Mouse (Mus musculus): ENCODE data around the gene Rab11fip5.

Gene Rab11fip5

DNA sequence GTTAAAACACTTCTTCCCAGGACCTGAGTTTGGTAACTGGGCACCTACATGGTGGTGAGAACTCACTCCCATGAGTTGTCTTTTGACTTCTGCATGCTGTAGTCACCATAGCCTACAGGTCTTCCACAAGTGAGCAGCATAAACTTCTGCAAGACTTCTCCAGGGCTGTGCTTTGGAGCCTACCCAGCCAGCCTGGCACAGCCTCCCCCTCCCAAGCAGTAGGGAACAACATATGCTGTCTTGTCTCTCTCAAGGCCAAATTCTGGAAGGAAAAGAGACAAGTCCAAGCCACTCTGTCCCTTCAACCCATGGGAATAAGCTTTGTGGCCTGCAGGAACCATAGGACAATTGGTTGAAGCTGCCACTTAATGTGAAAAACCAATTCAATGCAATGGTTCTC lies 29.5 kb downstream of the Rab11fip5 start:
- DNase-seq = no peak

DNA sequence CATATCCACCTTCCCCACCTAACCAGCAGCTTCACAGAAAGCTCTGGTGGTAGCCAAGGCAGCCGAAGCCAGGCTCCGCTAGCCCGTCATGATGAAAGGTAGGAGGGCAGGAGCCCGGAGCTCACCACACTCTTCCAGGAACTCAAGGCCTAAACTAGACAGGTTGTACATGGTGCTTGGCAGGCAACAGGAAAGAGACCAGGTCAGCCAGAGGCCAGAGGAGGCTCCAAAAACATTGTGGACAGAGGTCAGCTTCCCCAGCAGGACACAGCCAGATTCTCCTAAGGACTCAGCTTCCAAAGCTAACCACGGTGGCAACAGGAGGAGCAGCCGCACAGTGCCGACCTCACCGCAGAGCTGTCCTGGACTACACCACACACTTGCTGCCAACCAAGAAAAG lies 31.4 kb downstream of the Rab11fip5 start:
- no peak for DNase-seq

DNA sequence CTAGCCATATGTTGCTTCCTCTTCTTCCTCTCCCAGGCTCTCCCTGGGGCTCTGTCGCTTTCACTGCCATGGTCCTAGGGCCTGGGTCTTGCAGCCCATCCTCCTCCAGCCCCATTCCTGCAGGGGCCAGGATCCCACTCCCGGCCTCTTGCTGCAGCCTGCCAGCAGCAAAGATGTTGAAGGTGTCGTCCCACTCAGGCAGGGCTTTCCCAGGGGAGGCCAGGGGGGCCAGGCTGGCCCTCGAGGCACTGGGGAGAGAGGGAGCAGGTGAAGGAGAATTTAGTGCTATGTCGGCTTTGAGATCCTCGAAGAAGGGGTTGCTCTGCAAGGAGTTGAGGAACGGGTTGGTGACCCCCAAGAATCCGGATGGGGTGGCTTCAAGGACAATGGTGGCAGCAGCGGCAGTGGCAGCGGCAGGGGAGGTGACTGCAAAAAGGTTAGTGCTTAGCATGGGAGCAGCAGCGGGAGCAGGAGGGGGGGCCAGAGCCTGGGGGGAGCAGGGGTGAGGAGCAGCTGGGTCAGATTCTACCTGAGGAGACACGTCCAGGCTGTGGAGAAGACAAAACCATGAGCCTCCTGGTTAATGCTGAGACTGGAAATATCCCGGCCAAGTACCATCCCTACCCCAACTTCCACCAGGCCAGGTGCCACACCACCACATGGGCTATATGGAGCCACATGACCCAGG lies 32.5 kb downstream of the Rab11fip5 start:
- no peak for DNase-seq

DNA sequence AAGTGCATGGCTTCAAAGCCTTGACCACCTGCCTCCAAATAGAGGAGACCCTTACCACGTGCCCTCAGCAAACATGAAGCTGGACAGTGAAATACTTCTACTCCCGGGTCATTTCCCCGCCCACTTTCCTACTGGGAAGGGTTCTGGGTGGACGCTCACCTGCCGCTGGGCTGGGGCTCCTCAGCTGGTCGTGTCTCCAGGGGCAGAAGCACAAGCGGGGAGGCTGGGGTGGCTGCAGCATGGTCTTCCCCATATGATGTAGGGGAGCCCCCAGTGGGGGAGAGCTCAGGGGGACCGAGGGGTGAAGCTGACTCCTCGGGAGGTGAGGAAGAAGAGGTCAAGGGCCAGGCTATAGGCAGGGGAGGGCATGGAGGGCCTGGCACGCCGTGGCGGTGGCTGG lies 34.2 kb downstream of the Rab11fip5 start:
- DNase-seq = no peak

DNA sequence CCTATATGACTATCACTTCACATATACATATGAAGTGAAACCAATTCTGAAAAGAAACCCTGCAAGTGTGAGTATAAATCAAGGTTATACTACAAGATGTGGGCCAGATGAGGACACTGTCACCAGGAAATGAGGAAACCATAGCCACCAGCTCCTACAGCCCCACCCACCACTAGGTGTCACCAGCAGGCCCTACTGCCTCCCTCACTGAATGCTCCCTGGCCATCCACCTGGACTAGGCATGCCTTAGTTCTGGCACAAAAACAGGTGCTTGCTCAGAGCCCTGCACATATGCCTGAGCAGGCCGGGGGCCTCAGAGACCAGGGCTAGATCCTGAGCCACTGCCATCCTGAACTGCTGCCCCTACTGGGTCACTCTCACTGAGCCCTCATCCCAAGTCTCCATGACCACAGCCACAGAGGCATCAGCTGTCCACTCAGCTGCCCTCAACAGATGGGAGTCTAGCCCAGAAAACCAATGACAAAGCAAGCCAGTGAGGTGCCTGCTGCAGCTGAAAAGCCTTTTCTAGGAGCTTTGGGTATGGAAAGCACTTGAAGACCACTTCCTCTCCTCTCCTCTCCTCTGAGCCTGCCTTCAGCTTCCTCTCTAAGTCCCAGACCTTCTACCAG lies 35.0 kb downstream of the Rab11fip5 start:
- DNase-seq = peak; percentile 37

DNA sequence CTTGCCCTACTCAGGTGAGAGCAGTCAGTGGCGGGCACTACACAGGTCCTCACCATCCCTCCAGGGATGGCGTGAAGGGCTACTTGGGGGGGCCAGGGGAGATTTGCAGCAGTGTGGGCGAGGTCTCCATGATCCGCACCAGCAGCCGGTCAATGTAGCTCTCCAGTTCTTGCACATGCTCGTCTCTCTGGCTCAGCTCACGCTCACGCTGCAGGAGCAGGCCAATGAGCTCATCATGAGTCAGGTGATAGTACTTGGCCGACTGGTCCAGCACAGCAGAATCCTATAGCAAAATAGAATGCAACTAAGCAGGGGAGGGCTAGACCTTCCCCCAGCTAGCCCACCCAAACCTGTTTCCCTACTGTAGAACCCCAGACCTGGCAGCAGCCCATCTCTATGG lies 37.5 kb downstream of the Rab11fip5 start:
- no peak for DNase-seq

DNA sequence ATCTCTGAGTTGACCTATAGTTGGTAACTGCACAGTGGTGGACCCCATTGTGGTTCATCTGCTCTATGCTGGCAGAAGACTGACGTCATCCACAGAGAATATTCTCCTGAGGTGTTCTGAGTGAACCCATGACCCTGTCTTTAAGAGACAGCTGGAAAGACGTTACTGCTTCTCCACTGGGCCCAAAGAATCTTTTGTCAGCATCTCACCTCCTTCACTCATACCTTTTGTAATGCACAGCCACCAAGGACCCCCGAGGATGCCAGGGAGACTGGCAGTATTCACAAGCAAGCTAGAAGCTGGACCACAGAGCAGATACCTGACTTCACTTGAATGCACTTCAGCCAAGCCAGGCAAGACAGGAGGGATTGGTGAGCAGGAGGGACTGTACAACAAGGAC lies 39.1 kb downstream of the Rab11fip5 start:
- no peak for DNase-seq

DNA sequence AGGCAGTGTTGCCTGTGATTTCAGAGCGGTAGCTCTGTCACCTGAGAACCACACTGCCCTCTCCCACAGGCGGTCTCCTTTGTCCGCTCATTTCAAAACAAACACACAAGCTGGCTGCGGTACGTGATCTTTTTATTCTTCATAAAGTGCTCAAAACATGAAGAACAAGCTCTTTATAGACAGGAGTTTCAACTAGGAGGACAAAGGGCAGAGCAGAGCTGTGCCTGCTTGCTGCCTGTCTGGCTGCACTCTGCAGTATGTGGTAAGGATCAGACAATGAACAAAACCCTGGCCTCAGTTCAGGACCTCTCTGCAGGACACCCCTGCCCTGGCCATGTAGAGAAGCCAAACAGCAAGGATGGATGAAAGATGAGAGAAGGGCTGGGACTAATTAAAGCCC lies 39.6 kb downstream of the Rab11fip5 start:
- no peak for DNase-seq

DNA sequence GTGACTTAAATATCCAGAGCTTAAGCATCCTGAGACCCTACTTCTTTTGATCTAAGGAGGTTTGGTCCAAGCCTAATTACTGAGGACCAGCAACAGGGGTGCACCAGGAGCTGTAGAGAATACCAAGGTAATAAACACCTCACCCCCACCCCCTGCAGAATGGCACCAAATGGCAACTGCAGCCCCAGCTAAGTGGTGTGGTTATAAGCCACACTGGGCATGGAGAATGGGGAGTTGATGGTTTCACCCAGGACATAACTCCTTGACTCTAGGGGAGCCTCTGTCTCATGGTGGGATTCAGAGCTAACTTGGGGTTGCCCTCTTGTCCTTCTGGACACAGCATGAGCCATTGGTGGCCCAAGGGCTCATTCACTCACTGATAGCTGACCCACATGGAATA lies 40.2 kb downstream of the Rab11fip5 start:
- DNase-seq = no peak

DNA sequence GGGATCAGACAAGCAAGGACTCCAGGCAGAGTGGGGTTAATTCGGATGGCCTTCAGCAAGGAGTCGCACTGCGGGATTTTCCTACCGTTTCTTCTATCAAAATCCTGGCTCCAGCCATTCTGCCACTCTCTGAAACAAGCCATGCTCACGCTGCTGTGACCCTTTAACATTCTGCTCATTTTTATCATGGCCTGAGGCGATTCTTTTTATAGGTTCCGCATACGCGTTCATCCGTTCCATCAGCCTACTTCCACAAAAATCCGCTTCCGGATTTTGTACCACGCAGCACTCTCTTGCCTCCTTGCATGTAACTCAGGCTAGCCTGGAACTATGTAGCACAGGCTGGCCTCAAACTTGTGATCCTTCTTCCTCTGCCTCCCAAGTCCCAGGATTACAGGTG lies 40.7 kb downstream of the Rab11fip5 start:
- peak; percentile 60 for DNase-seq

DNA sequence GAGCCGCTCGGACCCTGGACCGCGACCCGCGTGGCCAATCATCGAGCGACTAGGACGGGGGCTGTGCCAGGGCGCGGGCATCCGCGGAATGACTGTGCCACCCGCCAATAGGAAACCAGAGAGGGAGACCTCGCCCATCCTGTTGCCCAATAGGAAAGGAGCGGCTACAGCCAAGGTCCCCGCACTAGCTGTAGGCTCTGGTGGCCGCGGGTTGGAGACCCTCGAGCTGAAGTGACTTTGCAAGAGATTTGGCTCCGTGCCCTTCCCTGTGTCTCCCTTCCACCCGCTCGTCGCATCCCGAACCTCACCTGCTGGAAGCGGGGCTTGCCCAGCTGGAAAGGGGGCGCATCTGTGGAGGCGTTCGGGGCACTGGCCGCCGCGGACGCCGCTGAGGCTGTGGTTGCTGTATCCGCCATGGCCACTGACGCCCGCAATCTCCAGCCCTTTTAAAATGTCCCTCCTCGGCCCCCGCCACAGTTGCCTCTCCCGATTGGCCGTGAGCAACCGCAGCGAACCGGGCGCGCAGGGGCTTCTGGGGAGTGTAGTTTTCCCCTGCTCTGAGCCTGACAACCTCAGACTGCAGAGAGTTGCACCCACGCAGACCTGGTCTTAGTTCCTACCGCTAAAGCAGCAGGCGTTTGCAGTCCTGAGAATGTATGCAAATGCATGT lies 41.3 kb downstream of the Rab11fip5 start, which contains the start of gene Sfxn5:
TSS of gene Sfxn5 (minus strand) at position 423 of the 670 bp plus-strand sequence.
- peak; percentile 96 for DNase-seq

DNA sequence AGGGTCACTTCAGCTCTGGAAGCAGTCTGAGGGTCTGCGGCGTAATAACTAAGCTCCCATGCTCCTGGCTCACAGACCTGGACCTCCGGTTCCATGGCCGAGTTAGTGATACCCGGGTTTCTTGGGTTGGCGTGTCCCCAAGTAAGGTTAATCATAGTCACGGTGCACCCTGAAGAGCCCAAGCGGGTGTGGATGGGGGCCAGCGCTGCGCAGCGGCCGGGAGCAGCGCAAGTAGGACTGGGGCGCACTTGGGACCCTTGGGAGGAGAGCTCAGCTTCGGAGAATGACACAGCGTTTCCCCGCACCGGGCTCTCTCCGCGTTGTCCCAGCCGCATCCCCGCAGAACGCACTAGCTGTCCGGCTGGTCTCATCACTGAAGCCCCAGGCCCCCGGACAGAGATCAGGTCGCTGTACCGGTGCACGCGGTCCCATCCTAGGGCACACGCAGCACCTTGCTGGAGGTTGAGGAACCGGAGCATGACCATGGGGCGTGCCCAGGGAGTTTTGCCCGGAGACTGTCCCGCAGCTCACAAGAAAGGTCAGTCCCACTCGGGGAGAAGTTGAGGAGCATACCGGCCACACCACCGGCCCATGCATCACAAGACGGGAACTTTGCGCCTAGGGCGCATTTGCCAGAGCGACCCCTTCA lies 42.0 kb downstream of the Rab11fip5 start:
- peak; percentile 51 for DNase-seq

DNA sequence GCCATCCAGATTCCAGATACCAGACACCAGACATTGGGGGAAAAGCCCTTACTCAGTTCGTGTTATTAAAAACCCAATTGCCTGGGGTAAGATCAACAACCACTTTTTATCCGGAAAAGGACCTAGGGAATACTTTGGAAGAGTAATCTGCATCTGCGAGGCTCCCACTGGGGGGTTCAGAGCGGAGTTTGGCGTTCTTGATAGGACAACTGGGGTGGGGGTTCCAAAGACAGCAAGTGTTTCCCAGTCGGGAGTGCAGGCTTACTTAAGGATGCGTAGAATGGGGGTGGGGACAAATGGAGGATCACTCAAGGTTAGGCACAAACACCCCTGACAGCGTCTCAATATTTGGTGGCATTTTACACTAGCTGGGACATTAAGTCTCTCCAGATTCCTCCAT lies 42.7 kb downstream of the Rab11fip5 start:
- DNase-seq = no peak

DNA sequence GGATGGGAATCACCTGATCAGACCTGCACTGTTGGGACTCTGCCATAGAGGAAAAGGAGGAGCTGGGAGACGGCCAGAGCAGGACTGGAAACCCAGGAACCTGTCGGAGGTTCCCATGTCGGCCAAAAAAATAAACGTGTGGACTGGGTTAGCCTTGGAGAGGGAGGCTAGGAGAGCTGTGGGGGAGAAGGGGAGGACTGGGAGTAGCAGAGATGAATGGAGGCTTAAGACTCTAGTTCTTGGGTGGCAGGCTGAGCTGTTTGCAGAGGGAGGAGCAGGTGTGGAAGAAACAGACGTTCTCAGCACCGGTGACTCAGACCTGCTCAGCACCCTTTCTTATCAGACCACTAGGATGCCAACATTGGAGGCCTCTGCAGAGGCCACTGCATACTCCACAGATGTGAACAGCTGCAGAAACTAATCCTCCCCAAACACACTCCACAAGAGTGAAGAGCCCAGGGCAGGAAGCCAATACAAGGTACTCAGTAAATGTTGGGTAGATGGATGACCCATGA lies 43.2 kb downstream of the Rab11fip5 start:
- DNase-seq = no peak

DNA sequence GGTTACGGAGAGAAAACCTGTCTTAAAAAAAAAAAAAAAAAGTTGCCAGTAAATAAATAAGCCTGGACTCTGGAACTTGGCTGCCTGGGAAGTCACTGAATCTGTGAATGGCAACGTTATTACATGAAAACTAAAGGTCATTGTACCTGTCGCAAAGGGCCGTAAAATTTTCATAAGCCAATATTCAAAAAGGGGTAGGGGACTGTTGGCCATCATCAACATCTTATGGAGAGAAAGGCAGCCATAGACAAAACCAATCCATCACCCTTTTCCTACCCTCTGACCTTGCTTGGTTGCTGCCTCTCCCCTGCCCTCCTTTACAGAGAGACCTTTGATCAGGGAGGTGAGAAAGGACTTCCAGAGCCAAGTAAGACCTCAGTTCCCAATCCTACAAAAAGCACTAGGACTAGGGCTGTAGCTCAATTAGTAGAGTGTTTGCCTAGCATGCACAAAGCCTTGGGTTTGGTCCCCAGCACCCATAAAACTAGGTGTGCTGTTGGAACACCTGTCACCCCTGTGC lies 44.7 kb downstream of the Rab11fip5 start:
- DNase-seq = no peak

DNA sequence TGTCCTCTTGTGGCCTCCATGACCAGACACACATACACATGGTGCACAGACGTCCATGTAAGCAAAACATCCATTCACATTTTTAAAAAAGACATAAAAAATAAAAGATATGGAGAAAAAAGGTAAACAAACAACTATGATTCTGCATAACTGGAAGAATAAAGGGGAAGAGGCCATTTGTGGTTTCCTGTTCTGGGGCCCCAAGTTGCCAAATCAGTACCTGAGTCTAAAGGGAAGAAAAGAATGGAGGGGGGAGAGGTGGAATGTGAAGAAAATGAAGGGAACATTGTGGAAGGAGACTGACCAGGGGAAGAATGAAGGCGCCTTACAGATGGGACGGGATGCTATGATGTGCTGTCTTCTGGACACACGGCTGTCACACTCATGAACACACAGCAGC lies 47.9 kb downstream of the Rab11fip5 start:
- DNase-seq = no peak

DNA sequence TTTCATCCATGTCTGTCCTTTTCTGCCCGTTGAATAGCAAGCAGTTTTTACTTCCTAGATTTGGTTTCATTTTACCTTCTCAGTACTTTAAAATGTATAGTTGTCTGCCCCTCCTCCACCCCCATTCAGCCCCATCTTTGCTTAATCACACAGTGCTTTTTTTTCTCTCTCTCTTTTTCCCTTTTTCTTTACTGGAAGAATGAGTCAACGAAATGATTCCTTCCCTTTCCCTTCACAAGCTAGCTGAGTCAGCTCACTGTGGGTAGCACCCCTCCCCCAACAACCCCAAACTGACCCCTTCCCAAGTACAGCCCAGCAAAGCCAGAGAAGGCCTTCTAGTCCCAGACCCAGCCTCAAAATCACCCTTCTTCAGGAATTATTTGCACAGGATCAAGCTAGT lies 49.3 kb downstream of the Rab11fip5 start:
- peak; percentile 10 for DNase-seq

DNA sequence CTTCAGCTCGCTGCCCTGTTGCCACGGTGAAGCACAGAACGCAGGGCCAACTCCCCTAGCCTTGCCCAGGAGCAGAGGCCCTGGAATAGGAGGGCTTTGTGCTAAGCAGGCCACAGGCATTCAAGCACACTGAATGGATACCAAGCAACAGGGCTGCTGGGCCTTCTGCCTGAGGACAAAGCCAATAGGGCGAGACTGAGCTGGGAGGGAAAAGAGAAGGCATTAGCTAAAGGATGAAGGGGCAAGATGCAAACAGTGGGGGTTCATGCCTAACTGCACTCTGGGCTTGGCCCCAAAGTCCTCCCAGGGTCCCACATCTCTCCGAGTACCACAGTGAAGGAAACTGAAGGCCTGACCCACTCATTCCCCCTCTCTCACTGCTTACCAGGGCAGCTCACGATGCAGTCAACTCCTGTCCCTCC lies 54.0 kb downstream of the Rab11fip5 start:
- DNase-seq = peak; percentile 21

DNA sequence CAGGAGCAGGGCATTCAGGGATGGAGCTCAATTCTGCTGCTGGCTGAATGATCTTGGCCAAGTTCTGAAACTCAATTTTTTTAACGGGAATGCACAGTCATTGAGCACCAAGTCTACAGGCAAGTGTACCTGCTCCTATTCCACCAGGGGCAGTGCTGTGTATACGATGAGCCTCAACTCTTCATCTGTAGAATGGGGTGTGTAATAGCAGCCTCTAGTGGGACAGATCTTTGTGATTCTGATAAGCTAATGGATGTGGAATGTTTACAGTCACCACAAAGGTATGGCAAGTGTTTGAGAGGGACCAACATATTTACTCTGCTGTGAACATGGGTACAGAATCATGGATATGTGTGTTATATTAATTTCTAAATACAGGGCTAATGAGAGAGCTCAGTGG lies 58.2 kb downstream of the Rab11fip5 start:
- DNase-seq = no peak

DNA sequence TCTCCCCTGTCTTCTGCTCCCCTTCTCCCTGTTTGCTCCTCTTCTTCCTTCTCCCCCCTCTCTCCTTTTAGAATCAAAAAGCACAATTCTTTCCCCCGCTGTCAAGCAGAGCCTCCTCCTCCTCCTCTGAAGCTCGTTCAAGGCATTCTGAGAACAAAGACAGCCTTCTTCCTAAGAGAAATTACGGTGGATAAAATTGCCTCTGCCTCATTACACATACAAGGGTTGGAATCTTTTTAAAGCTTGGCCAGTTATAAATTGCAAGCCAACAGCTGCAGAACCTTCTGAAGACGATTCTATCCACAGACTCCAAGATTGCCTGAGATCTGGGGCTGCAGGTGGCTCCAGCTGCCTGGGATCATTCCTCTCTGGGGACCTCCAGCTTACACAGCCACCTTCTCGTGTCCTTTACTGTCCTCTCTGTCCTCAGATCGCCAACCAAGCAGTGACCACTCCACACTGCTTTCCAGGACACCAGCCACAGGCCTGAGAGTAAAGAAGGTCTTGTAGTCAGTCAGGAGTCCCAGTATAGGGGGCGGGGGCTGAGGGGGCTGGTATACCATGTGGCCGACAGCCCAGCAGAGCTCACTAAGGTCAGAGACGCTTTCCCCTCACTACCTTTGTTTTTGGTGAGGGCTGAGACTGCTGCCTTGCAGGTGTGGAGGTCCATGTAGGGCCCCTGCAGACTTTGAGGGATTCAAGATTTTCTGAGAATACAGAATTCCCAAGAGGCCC lies 60.2 kb downstream of the Rab11fip5 start:
- no peak for DNase-seq

DNA sequence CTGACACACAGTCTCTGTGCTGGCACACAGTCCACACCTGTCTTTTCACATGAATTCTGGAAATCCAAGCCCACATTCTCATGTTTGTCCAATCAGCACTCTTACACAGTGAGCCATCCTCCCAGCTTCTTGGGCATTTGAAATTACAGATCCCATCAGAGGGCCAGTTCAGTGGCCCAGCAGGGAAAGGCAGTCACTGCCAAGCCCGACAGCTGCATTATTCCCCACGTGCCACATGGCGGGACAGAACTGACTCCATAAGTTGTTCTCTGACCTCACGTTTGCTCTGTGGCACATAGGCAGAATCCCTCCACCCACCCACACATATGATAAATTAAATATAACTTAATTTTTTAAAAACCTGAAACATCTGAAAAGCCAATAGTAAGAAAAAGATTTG lies 66.5 kb downstream of the Rab11fip5 start:
- no peak for DNase-seq

DNA sequence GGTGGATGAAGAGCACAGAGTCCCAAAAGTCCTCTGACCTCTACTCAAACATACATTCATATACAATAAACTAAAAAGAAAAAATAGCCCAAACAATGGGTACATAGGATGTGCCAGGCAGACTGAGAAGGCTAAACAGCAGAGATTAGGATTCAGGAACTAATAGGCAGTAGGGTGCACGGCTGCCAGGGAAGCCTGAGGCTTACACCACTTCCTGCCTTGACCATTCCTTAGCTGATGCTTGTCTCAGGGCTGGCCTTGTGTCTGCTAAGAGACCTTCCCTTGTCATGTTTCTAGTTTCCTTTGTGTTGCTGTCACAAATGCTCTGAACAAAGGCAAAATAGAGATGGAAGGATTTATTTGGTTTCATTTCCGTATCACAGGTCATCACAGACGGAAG lies 68.1 kb downstream of the Rab11fip5 start:
- no peak for DNase-seq

DNA sequence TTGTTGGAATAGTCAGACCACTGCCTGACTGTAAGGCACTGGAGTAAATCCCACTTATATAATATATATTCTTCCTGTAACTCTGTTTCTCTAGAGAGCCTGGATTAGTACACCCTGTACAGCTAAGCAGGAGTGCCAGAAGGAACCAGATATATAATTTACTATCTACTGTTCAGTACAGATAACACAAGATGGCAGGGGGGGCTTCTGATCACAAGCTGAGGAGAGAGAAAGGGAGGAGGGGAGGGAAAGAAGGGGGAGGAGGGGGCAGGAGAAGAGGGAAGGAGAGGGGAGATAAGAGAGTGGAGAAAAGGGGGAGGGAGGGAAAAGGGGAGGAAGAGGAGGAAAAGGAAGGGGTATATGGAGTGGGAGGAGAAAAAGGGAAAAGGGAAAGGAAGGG lies 68.6 kb downstream of the Rab11fip5 start:
- no peak for DNase-seq

All from embryo, embryonic 11 days (tissue).